Mouse (Mus musculus) left cerebral cortex, postnatal 25 days (tissue): Measurements from ENCODE around the gene Sfrp4. TPM values are rescaled to one million over a fixed set of nuclear protein-coding genes. Genes with fewer than 3 reads are reported as not detected.

ENCODE experiments used
- DNase-seq, 2 experiments: peaks; one replicate each; pipeline ENCODE4 v3.0.0; 2022; ENCODE audit warnings: low spot score in 2 of 2, mixed read lengths in 1 of 2
- intact Hi-C: fragments of 180-260 bp; cut with DNase I; formaldehyde crosslinking; loops from one replicate; pipeline ENCODE4 v1.15.1; 2025
- total RNA-seq, 2 experiments: library from RNA; stranded (reverse); gene quantifications; 2 replicates each; pipeline ENCODE4 v1.2.3; 2021

Sfrp4 gene
- total RNA-seq, 2 experiments from 2014 or later = 1.8 to 2.3 TPM

- no peak for DNase-seq
- intact Hi-C loops = loop anchor here (5.0 kb wide), 1 partner anchor 179 kb away; no protein-coding TSS in a partner anchor
These were observed 3.6 kb downstream of the Sfrp4 start for GRCm38 (mm10) chr13:19626473-19626872.

DNA sequence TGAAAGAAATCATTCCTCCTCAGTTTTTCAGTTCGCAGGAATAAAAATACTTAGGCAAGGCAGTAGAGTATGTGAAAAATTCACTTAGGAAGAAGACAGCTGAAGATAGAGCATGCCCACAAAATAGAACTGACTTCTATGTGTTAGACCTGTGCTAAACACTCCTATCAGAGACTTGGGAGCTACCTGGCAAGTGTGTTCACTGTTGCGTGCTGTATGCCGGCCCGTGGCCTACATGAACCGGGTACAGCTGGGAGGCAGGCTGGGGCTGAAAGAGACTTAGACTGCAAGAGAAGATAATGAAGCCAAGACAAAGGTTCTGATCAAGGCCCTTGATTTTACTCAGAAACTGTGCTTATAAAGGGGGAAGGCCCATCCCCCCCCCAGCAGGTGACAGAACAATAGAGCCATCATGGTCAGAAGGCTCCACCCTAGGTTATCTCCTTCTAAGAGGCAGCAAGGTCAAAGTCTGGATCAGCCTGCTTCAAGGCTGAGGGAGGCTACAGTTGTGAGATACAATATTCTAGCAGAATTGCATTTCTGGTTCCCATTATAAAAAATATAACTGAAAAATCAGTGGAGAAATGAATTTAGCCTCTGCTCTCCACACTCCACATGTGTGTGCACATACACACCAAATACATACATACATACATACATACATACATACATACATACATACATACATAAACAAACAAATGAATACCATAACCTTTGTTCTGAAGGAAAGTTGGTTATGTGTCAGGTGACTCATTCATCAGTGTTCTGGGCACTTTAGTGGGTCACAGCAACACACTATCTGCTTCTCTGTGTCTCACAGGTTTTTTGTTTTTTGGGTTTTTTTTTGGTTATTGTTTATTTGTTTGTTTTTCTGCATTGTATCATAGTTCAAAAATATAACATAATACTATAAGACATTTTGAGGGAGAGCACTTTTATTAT is 8.1 kb downstream of the Sfrp4 start:
- DNase-seq = no peak
- intact Hi-C loops = no loop called here

- intact Hi-C loops = no loop called here
- no peak for DNase-seq
These were observed 13.2 kb downstream of the Sfrp4 start for GRCm38 (mm10) chr13:19636131-19636530.

DNA sequence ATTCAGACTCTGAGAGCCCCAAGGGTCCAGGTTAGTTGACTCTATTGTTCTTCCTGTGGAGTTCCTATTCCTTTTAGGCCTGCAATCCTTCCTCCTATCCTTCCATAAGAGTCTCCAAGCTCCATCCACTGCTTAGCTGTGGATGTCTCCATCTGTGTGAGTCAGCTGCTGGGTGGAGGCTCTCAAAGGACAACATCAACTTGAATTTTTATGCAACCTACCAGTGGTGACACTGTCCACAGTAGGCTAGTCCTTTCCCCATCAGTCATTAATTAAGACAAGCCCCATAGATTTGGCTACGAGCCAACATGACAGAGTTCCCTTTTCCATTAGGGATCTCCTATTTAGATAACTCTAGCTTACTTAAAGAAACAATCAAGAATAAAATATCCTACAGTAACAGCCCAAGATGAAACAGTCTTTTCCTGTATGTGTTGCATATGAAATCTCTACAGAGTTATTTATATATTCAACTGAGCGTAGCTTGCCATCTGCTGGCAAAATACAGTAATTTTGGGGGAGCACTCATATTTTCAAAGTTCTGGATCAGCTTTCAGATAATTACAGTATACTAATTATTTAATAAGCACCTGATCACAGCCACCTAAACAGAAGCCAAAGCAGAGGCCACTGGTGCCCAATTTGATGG is 17.4 kb downstream of the Sfrp4 start:
- intact Hi-C loops = loop anchor here (2.0 kb wide), 2 partner anchors 276 to 464 kb away; no protein-coding TSS in a partner anchor
- DNase-seq = peak in 1 of 2 experiments; percentile 38

GRCm38 (mm10) chr13:19643519-19643918 is 20.6 kb downstream of the Sfrp4 start:
- DNase-seq = no peak
- intact Hi-C loops = no loop called here

- peak in 1 of 2 experiments; percentile 44 for DNase-seq
- intact Hi-C loops = no loop called here
These were observed 21.3 kb downstream of the Sfrp4 start for GRCm38 (mm10) chr13:19644225-19644624.

DNA sequence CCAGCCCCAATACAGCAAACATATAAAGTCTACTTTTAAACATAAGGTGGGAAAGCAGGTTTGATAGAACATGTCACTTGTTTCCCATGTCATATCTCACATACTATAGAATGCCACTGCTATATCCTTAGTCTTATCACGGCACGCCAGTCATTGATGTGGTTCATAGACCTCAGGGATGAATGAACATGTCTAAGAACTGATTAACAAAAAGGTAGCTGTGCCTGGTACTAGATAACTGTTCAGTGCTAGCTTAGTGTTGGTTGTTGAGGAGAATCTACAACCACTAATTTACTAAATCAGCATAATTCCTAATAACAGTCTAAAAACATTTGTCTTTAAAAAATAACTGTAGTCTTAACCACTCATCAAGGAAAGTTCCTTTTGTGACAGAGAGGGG is 26.9 kb downstream of the Sfrp4 start:
- intact Hi-C loops = no loop called here

DNA sequence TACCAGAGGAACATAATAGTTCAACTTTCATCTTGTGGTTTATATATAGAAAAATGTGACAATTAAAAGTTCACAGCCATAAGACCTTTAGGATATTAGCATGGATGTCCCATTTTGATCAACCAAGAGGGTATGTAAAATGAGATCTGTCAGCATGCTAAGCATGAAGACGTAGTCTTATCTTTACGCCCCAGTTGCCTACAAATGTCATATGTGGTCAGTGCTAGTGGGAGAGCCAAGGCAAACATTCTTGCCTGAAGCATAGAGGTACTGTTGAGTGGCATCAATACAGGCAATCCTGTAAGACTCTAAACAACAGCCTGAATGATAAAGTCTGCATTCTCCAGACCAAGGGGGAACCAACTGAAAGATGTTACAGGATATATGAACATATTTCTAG is 29.5 kb downstream of the Sfrp4 start:
- intact Hi-C loops = no loop called here
- DNase-seq = no peak

More for the DNA sequence above, 26.9 kb downstream of the Sfrp4 start:
- DNase-seq = no peak

DNA sequence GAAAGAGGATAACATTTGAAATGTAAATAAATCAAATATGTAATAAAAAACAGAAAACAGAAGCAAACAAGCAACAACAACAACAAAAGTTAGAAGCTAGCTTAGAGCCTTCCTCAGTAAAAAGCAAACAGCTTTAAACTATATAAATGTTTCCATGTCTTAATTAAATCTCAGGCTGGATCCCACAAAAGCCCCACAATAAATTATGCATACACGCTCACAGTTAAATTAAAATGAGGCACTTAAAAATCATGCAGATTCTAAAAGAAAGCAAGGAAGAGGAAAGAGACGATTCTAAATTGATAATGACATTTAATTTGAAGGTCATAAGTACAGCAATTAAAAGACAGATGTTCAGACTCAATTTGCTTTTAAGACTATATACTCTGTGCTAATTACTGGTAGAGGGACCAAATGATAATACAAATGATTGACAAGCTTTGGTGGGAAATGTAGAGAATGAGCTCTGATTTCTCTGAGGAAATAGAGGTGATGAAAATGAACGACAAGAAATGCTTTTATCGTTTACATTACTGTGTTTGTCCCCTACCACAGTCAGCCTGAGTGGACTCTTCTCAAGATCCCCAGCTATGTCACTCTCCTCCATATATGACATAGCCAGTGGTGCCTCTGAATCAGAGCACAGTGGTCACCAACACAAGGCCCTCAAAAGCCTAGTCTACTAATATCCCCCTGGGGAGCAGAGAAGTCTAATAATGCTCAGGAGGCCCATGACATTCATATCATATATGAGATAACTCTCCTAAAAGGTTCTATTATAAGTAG is 45.6 kb downstream of the Sfrp4 start:
- no peak for DNase-seq
- intact Hi-C loops = no loop called here

GRCm38 (mm10) chr13:19674025-19674424 is 51.1 kb downstream of the Sfrp4 start:
- intact Hi-C loops = no loop called here
- no peak for DNase-seq

GRCm38 (mm10) chr13:19674601-19675000 is 51.7 kb downstream of the Sfrp4 start:
- no peak for DNase-seq

More at GRCm38 (mm10) chr13:19674601-19675000, 51.7 kb downstream of the Sfrp4 start:
- intact Hi-C loops = no loop called here

Other genes with a start within 250 kb of the Sfrp4 start
- 10 to 100 TPM; 59.7 to 62.5 TPM for gene Stard3nl, start 227.3 kb upstream of the Sfrp4 start, total RNA-seq
- 10 to 100 TPM; 77.0 to 87.6 TPM for gene Epdr1, start 3.2 kb upstream of the Sfrp4 start, total RNA-seq
- not detected for gene Nme8, start 74.7 kb downstream of the Sfrp4 start, total RNA-seq
- not detected for gene Gpr141, start 201.2 kb downstream of the Sfrp4 start, total RNA-seq